Mouse (Mus musculus) layer of hippocampus, adult 2 months (tissue): ENCODE measurements around the gene Lrp3. TPM values are rescaled to one million over a fixed set of nuclear protein-coding genes. Genes with fewer than 3 reads are reported as not detected.

Experiments
- DNase-seq, 2 experiments: peaks; one replicate each; pipeline ENCODE4 v3.0.0; 2022; ENCODE audit warnings: low spot score in 2 of 2
- H3K27ac ChIP-seq: fragments of 200-600 bp; 2 replicates; pipeline ENCODE4 v1.8.1; 2022
- H3K4me3 ChIP-seq: fragments of 200-600 bp; 2 replicates; pipeline ENCODE4 v1.8.1; 2022; ENCODE audit warnings: mild to moderate bottlenecking
- CTCF ChIP-seq: fragments of 200-600 bp; conservative IDR thresholded peaks from 2 replicates; pipeline ENCODE4 v1.8.1; 2022; ENCODE audit warnings: antibody characterized with exemption, mild to moderate bottlenecking, moderate library complexity
- total RNA-seq, 2 experiments: library from RNA; stranded (reverse); gene quantifications; 2 replicates each; pipeline ENCODE4 v1.2.3; 2021

Lrp3 gene
- total RNA-seq, 2 experiments from 2014 or later = 73.2 to 76.7 TPM

- Histone ChIP-seq H3K4me3 (no peak overlapping the region), H3K27ac (no peak overlapping the region)
- no peak for TF ChIP-seq CTCF
- no peak for DNase-seq
Measured at GRCm38 (mm10) chr7:35150860-35151259, 64.4 kb downstream of the Lrp3 start.

Other genes with a start within 250 kb of the Lrp3 start
- 10 to 100 TPM; 28.0 to 32.8 TPM for gene Cebpg, start 158.9 kb downstream of the Lrp3 start, total RNA-seq
- gene Cebpa, start 96.2 kb downstream of the Lrp3 start, total RNA-seq = 10 to 100 TPM; 16.6 to 18.0 TPM
- gene Slc7a10, start 29.1 kb downstream of the Lrp3 start, total RNA-seq = 10 to 100 TPM; 50.0 to 50.6 TPM
- gene Gpatch1, start 102.9 kb upstream of the Lrp3 start, total RNA-seq = 10 to 100 TPM; 27.5 to 29.4 TPM
- 1 to 10 TPM; 4.3 to 5.9 TPM for gene Rhpn2, start 118.7 kb upstream of the Lrp3 start, total RNA-seq
- 1 to 10 TPM; 5.6 to 6.1 TPM for gene Faap24, start 181.3 kb upstream of the Lrp3 start, total RNA-seq
- gene Cep89, start 181.5 kb upstream of the Lrp3 start, total RNA-seq = 10 to 100 TPM; 18.6 to 22.1 TPM
- gene Slc7a9, start 233.3 kb upstream of the Lrp3 start, total RNA-seq = not detected